Mouse (Mus musculus): ENCODE measurements around the gene Kcnc1.

Kcnc1 gene

GRCm38 (mm10) chr7:46393718-46394511 lies 2.4 kb upstream of the Kcnc1 start:
- no peak for DNase-seq (ENCODE audit: low read depth, low spot score)

DNA sequence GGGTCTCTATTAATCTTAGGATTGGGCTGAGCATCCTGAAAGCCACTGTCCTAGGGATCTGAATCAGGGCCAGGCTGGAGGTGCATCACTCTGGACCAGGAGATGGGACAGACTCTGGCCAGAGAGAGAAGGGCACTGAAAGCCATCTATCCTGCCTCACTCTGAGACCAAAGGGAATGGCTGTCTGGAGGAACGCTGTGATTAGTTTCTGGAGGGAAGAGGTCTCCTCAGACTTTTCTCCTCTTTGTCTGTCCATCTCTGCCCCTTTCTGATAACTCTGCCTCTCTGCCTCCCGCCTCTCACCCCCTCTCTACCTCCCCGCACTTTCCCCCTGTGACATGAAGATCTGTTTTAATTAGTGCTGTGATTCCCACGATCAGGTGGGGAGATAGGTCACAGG lies 1.4 kb upstream of the Kcnc1 start:
- DNase-seq (ENCODE audit: low read depth, low spot score), result no peak

- no peak for DNase-seq (ENCODE audit: low read depth, low spot score)
These were observed 726 bp upstream of the Kcnc1 start for GRCm38 (mm10) chr7:46395571-46395970.

DNA sequence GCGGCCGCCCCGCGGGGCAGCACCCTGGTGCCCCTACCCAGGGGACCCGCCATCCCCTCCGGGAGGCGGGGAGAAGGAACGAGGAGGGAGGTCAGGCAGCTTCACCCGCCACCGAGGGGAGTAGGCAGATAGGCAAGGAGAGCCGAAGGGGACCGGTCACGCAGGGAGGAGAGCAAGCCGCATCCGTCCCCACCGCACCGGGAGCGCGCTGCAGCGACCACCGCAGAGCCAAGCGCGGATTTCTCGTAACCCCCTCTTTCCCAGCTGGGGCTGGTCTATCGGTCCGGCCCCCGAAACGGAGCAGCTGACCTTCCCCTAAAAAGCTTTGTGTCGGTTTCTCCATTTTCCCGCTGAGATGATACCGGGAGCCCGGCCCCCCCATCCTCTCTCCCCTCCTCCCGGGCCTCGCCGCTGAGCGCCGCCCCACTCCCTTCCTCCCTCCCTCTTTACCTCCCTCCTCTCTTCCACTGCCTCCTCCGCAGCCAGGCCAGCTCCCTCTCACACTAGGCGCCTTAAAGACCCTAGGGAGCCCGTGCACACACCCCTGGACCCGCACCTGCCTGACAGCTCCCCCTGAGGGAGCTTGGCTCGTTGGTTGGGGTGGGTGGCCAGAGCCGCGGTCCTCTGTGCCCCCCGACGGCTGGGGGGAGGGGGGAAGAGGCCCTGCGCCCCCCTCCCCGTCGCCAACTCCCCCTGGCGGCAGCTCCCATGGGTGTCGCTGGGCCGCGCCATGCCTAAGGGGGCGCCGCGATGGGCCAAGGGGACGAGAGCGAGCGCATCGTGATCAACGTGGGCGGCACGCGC lies 833 bp downstream of the Kcnc1 start:
- DNase-seq (ENCODE audit: low read depth, low spot score), result no peak

GRCm38 (mm10) chr7:46397732-46398333 lies 1.5 kb downstream of the Kcnc1 start:
- no peak for DNase-seq (ENCODE audit: low read depth, low spot score)

DNA sequence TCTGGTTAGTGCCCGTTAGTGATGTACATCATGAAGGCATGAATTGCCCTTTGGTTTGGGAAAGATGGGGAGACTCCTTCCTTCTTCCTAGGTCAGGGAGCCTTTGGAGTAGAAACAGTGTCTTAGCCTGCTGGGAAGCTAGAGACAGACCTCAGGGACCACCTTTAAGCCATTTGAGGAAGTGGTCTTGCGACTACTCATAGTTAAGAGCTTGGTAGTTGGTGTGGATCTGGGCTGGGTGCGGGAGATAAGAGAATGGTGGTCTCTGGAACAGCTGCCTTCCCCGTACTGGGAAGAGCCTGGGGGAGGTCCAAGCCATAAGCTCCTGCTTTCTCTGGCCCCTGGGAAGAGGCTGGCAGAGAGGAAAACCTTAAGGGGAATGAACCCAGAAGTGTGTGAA lies 2.3 kb downstream of the Kcnc1 start:
- no peak for DNase-seq (ENCODE audit: low read depth, low spot score)

DNA sequence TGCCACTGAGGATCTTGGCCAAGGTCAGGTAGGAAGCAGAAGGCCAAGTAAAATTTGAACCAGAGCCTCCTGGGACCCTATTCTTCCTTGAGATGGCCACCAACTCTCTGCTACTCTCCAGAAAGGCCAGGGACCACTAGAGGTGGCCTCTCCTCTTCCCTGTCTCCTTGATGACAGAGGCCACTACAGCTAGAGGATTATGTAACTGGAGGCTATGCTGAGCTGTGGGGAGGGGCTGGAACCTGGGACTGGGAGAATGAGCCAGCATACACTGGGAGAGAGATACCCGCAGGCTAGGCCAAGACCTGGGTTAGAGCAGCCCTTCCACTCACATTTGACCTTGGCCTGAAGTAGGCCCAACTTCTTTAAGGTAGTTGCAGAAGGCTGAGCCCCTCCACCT lies 3.4 kb downstream of the Kcnc1 start:
- no peak for DNase-seq (ENCODE audit: low read depth, low spot score)

GRCm38 (mm10) chr7:46400346-46400745 lies 4.0 kb downstream of the Kcnc1 start:
- DNase-seq (ENCODE audit: low read depth, low spot score), result no peak

DNA sequence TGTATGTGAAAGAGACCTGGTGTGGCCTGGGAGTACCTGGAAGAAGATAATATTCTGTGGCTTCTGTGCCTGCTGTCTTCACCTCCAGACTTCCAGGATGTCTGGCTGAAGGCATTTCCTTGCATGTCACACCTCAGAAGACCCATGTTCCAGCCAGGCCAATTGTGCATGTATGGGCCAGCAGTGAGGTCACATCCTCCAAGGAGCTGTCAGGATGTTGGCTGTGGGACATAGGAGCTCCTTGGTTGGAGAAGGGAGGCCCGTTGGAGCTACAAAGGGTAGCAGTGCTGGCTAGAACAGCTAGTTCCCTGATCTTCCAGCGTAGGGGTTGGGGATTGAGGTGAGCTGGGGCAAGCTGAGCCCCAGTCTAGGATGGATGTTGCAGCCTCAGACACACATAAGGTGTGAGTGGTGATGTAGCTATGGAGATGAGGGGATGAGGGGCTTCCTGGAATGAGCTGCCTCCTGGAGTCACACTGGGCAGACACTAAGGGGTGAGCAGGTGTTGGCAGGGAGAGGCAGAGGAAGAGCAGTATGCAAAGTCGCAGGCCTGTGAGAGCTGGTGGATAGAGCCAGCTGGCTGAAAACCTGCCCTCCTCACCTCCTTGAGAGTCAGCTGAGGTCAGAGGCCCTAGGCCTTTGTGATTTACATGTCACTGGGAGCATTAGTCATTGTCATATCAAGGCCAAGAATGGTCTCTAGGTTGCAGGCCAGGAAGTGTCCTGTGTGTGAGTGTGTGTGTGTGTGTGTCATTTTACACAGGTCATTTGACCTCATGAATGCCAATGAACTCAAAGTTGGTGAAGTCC lies 5.3 kb downstream of the Kcnc1 start:
- DNase-seq (ENCODE audit: low read depth, low spot score), result no peak

GRCm38 (mm10) chr7:46403616-46404485 lies 7.6 kb downstream of the Kcnc1 start:
- DNase-seq (ENCODE audit: low read depth, low spot score), result peak; percentile 10

DNA sequence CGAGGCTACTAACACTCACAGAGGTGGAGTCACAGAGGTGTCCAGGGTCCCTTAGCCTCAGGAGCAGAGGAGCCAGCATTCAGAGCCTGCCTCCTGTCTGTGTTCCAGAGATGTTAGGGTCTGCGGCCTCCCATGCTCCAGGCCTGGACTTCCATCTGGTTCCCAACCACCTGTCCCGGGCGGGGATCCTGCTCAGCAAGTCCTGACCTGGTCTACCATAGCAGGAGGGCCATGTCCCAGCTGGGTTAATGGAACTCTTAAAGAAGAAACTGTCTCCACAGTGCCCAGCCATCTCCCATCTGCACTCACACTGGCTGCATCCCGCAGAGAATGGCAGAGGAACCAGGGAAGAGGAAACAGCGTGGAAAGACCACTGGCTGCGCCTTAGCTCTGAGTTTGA lies 8.5 kb downstream of the Kcnc1 start:
- no peak for DNase-seq (ENCODE audit: low read depth, low spot score)

DNA sequence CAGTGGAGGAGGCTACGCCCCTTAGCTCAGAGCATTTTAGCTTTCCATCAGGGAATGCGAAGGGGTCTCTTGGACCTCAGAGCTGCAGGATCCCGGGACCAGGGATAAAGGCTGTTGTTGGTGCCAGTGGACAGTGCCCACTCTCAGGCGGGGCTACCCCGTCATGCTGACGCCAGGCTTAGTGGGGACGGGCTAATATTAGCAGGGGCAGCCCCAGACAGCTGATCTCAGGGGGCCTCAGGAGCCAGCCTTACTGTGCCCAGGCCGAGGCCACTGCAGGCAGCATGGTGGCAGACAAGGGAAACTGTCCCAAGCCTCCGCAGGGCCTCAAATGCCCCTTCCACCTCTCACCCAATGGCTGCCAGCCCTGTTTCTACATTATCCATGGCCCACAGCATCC lies 12.3 kb downstream of the Kcnc1 start:
- DNase-seq (ENCODE audit: low read depth, low spot score), result no peak

GRCm38 (mm10) chr7:46409204-46409789 lies 13.0 kb downstream of the Kcnc1 start:
- DNase-seq (ENCODE audit: low read depth, low spot score), result no peak

GRCm38 (mm10) chr7:46410727-46411126 lies 14.4 kb downstream of the Kcnc1 start:
- no peak for DNase-seq (ENCODE audit: low read depth, low spot score)

- no peak for DNase-seq (ENCODE audit: low read depth, low spot score)
These were observed 16.5 kb downstream of the Kcnc1 start for GRCm38 (mm10) chr7:46412823-46413222.

DNA sequence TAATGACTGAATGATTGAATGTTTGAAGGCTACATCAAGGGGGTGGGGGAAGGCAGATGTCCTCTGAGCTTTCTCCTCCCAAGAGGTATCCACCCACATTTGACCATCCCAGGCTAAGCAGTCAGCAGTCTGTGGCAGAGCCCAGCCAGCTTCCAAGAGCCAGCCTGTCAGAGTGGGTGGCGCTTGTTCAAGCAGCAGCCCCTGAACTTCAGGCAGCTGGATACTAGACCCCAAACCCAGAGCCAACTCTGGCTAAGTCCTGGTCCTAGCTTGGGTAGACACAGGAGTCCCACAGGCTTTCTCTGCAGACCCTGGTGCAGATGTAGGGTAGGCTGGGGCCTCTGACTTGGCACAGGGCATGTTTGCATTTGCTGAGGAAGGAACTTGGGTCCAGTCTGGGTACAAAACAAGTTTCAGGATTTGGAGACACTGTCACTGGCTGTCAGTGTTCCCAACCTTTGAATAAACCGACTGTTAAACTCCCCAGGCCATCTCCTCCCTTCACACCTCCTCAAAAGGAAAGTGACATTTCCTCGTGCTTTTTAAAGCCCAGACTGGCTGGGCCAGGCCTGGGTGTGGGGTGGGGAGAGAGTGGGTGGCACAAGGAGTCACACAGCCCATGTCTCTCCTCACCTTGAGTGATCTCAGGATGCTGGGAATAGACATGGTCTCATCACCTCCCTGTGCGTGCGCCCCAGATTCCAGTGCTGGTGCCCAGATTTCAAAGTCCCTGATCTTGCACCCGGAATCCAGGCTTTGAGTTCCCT lies 17.8 kb downstream of the Kcnc1 start:
- no peak for DNase-seq (ENCODE audit: low read depth, low spot score)

DNA sequence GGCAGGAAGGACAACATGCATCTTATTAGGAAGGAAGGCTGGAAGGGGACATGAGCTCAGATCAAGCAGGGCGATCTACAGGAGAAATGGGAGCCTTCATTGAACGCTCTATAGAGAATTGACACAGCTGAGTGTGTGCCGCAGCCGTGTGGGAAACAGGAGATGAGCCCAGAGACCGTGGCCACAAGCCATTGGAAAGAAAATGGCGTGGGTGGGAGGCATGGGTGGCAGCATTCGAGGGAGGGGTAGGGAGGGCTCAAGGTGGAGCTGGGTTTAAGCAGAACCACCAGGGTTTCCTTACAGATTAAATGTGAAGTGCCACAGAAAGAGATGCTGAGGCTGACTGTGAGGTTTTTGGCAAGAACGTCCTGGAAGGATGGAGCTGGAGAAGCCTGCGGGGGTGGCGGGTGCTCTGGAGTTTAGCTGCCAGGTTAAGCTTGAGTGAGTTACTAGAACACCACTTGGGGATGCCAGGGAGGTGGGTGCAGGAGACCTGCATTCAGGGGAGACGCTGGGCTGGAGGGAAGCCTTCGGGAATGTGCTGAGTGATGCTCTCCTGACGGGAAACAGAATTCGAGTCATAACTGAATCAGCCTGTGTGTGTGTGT lies 19.6 kb downstream of the Kcnc1 start:
- no peak for DNase-seq (ENCODE audit: low read depth, low spot score)

DNA sequence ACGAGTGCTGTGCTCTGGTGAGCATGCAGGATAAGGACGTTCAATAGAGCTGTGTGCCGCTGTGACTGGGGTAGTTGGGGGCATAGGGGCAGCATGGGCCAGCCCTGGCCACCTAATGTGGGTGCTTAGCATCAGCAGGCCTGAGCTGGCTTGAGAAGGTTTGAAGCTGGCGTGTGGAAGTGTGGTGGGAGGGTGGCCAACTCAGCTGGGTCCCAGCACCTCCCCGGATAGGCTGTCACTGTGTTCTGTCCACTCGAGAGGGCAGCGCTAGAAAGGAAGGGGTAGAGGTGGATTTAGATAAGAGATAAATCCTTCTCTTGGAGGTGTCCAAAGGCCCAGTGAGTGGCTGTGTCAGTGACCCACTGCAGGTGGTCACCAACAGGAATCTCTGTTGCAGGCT lies 21.2 kb downstream of the Kcnc1 start:
- DNase-seq (ENCODE audit: low read depth, low spot score), result no peak

- DNase-seq (ENCODE audit: low read depth, low spot score), result no peak
These were observed 21.9 kb downstream of the Kcnc1 start for GRCm38 (mm10) chr7:46418102-46418622.

Measured in ES-CJ7 (cell line).